Mouse (Mus musculus) lung, adult 2 months (tissue): Measurements from ENCODE around the gene Sgsh.
"Not testable (repeated sequence)": the region's sequence is repeated elsewhere in the genome, so short reads cannot be mapped to it uniquely, and the experiment has no call there.

Experiments used
- CTCF ChIP-seq: fragments of 200-500 bp; IDR thresholded peaks from 2 replicates; pipeline ENCODE4 v1.5.1; 2011; ENCODE audit warnings: mild to moderate bottlenecking, low read length, control low read depth; ENCODE audit not compliant: insufficient read depth
- POLR2A ChIP-seq: fragments of 200-500 bp; IDR thresholded peaks from 2 replicates; pipeline ENCODE4 v1.6.1; 2011; ENCODE audit warnings: low read depth, mild to moderate bottlenecking, control low read depth, low read length, borderline replicate concordance; ENCODE audit errors: extremely low read depth

GRCm38 (mm10) chr11:119387273-119387672, 31.9 kb upstream of the Sgsh start:
- not testable (repeated sequence) for TF ChIP-seq POLR2A, CTCF
